Mouse (Mus musculus): ENCODE data around the gene Wwc1.

Gene Wwc1

DNA sequence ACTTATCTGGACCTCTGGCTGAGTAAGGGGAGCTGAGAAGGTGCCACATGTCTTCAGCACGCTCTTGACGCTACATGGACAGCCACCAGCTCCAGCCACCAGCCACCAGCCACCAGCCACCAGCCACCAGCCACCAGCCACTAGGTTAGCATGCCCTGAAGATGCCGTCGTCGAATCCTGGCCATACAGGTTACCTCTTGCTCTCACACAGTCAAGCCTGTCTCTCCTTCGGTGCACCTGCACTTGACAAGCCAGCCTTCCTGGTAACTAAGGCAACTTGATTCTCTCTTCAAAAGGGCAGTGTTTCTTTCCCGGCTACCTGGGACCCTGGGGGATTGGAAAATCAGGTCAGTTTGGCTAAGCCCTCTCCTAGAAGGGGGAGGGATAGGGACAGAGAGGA, 7.2 kb downstream of the Wwc1 start:
- in situ Hi-C loops (cut with MboI, MseI), result no loop called here

DNA sequence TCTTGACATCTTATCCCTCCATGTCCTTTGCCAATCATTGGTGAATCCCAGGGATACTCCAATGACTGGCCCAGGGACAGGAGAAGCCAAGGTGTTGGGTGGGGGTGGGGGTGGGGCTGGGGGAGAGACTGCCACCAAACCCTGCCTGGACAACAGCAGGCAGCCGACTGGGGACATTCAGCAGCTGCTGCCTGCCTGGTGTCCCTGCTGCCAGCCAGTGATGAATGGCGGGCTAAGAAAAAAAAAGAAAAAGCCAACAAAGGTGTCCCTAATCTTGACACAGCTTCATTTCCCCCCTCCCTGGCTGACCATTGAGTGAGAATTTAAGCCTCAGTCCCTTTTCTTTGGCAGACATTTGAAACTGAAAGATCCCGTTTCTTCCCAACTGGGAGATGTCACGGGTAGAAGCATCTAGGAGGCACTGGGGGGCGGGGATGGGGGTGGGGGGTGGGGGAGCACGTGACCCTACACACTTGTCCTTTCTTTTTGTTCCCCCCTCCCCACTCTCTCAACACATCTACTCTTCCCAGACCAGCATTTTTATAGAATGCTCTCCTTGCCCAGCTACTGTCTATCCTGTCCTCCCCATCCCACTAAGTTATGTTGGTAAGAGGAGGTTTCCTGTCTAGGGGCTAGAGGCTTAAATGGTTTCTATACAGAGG, 7.9 kb downstream of the Wwc1 start:
- in situ Hi-C loops (cut with MboI, MseI), result no loop called here

DNA sequence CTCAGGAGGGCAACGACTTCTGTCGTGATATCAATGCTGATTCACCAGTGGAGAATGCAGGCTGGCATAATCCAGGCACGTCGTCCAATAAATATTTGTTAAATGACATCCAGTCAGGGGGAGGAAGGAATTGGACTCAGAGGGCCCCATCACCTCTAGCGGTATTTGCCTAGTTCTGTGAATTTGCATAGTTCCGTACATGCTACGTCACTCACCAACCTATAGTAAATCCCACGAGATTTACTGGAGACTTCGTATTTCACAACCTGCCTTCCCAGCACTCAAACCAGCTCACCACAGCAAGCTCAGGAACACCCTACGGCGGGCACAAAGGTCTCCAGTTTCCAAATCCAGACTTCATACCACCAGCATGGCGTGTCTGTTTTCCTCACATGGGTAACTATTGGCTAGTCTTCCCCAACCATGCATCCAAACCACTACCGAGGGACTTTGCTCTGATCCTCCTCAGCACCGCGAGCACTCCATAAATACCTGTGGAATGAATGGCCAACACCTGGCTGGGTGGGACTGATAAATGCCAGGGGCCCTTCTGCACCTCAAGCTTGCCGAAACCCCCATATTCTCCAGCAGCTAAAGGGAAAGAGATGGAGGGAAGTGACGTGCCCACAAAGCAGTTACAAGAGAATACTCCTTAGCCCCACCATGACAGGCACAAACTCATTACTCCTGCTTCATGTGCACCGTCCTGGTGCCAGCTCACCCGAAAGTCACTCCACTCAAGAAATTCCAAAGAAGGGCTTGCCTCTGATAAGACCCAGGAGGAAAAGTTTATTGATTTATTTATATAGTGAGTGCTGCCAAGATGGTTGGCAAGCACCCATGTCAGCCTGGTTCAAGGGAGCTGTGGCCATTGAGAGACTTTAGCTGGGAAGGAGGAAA, 9.3 kb downstream of the Wwc1 start:
- in situ Hi-C loops (cut with MboI, MseI), result no loop called here

DNA sequence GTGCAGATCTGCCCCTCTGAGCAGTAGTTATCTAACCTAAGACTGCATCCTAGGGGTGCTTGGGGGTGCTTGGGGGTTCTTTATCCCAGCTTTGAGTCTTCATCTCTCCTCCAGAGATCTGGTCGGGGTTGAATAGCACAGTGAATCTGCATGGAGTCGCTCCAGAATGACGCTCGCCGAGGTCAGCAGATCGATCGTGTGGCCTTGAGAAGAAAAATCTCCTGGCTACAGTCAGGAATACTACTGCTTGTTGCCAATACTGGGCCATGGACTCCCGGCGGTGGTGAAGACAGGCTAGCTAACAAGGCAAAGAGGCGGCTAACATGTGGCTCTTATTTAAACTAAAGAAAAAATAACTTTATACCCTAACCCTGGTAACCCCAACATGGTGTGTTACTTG, 12.0 kb downstream of the Wwc1 start:
- in situ Hi-C loops (cut with MboI, MseI), result no loop called here

DNA sequence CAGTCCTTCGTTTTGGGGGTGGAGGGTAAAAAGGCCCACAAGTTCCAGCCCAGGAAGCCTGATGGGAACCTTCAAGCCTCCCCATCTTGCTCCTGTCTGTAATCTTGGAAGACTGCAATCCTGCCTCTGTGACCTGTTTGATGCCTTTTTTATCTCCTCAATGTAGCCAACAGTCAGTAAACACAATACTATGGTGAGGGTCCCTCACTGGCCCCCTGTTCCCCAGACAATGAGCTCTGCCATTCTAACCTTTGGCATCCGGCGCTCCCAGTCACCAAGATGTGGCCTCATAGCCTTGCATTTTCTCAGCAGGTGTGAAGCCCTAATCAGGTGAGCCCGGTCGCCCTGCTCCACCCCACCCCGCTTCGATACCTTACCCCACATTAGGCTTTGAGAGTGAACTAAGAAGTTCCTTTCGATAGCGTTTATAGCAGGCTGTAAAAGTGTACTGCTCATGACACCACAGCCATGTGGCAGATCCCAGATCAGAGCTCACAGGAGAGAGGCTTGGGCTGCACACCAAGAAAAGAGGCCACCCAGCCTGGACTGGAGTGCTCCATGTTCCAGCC, 16.3 kb downstream of the Wwc1 start:
- in situ Hi-C loops (cut with MboI, MseI), result no loop called here

DNA sequence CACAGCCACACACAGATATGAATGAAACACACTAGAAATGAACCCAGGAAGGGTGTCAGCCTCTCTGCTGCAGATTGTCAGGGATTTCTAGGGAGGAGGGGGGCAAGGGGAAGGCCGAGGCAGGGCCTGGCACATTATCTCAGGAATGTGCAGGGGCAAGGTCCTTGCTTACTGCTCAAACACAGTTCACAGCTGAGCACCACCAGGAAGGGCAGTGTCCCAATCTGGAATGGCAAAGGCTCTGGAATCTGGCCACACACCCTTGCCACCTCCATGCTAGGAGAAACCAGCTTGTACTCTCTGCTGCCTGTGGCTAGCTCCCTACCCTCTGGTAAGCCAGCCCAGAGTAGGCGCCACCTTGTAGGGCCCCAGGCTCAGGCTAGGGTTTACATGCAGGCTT, 16.8 kb downstream of the Wwc1 start:
- in situ Hi-C loops (cut with MboI, MseI), result no loop called here

DNA sequence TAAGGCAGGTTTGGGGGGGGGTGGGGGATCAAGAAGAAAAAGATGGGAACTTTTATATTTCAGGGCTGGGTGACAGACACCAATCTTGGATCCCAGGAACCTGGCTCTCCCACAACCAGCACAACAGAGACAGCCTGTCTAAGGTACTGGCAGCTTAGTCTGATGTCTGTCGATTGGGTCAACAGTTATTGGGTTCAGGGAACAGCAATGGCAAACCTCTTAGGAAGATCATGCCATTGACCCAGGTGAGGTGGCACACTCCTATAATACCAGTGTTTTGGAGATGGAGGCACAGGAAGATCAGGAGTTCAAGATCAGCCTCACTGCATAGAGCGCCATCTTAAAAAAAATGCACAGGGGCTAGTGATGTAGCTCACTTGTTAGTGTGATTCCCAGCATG, 17.9 kb downstream of the Wwc1 start:
- in situ Hi-C loops (cut with MboI, MseI), result no loop called here

DNA sequence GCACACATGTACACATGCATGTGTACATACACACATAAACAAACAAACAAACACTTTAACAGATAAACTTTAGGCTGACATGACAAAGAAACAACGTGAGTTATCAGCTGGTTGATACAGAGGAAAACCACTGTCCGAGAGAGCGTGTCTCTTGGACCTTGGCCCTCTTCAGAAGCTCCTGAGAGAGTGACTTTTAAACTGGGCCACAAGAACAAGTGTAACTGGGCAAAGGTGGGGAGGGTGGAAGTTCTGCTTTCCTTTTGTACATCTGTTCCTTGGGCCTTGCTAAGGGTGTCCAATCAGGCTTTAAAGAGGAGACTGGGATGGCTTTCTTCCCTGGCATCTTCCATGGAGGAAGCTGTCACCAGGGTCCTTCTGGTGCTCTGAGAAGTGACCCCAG, 21.1 kb downstream of the Wwc1 start:
- in situ Hi-C loops (cut with MboI, MseI), result no loop called here

DNA sequence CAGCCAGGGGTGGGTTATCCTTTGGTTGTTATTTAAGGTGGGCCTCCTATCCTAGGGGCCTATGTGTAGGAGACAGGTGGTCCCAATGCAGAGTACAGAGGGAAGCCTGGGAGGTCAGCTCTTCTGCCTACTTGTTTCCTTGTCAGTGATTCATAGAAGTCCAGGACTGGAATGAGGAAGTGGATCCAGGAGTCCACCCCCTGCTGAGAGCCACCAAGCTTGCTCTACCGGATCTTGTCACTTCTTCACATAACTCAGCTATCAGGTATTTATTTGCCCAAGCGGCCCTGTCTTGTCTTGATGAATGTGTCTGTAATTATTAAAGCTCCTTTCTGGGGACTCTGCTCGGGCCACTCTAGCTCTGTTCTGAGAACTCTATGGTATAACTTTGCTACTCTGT, 24.8 kb downstream of the Wwc1 start:
- in situ Hi-C loops (cut with MboI, MseI), result no loop called here

DNA sequence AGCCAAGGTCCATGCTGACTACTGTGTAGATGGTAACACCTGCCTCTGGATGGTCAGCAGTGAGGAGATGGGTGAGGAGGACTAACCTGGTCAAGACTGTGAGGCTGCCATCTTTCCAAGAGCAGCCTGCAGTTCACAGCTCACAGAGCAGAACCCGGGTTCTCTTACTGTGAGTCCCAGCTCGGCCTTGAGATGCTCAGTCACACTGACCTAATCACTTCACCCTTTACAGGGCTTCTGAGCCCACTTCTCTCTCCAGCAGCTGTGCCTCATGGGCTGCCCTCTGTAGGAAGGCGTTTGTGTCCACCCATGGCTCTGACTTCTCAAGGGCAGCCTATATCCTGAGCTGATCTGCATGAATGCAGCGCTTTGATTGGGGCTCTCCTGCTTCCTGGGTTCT, 27.1 kb downstream of the Wwc1 start:
- in situ Hi-C loops (cut with MboI, MseI), result no loop called here

DNA sequence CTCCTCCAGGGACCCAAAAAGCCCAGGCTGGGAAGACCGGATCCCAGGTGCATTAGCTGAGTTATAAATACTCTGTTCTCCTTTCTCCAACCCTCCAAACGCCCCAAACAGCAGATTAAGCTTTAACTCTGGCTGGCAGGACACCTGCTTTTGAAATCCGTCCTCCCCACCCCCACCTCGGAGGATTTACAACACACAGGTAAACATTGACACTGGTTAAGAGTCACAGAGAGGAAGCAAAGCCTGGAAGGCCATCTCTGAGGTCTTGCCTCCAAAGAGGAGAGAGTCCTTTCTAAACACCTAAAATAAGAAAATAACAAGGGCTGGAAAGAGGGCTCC, 28.6 kb downstream of the Wwc1 start:
- in situ Hi-C loops (cut with MboI, MseI), result no loop called here

DNA sequence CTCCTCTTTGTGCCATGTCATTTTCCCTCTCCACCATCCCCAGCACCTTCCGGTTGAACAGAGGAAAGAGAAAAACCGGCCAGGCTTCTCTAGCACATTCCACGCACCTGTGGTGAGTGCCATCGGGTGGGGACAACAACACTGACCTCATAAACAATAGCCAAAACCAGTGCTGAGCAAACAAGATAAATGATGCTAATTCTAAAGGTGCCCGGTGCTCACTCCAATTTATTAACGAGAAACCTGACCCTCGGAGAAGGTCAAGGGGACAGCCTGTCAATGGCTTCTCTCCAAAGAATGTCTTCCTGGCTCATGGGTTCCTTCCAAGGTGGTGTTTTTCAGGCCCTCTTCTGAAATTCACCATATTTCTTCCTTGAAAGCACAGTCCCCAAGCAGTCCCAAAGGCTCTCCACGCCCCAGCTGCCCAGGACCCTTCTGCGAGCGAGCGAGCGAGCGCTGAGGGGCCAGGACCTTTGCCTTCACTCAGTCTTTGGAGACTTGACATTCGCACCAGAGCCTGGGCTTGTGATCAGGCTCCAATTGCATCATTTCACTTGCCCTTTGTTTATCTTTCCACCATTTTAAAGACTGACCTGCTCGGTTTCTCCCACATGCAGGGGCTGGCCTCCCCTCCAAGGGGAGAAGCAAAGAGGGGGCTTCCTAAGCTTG, 29.1 kb downstream of the Wwc1 start:
- in situ Hi-C loops (cut with MboI, MseI), result no loop called here

DNA sequence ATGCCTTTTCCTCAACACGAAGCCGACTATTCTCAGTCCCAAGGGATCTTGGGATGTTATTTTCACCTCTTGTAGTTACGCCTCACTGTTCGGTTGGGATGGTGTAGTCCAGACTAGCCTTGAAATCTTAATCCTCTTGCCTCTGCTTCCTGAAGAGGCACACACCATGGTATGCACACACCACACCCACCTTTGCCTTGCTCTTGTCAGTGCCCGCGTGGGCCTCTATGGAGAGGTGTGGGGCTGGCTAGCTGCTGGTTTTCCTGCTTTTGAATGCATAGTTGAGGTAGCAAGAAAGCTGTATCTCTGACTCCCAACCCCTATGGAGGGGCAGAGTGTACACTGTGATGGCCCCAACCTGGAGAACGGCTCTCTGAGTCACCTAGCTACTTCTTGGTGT, 29.9 kb downstream of the Wwc1 start:
- in situ Hi-C loops (cut with MboI, MseI), result no loop called here

DNA sequence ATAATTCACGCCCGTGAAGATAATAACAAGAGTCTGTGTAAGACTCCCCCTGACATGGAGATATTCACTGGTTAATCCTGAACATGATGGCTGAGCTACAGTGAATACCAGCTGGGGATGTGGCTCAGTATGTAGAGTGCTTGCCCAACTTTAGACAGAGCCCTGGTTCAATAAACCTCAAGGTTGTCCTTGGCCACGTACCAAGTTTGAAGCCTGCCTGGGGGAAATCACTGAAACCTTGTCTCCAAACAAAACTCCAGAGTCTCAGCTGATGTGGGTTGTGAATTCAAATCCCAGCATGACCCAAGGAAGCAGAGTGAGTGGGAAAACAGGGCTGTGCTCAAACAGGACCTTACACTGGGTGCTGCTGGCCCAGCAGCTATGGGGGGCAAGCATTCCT, 30.3 kb downstream of the Wwc1 start:
- in situ Hi-C loops (cut with MboI, MseI), result no loop called here

DNA sequence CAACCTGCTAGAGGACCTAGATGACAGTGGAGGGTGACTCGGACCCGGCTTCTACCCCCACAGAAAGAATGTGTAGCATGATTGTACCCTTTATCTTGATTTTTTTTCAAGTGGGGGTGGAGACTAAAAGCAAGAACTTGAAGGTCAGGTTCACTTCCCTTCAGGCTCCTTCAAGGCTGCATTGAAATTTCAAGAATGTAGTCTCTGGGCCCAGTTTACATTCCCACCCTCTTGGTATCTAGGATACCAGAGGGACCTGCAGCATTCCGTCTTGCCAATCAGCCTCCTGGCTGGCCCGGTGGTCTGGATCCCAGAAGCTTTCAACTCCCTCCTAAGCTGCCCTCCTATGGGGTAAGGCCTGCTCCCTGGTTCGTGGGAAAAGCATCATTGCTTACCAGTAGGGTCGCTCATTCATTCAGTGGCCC, 31.9 kb downstream of the Wwc1 start:
- in situ Hi-C loops (cut with MboI, MseI), result no loop called here

DNA sequence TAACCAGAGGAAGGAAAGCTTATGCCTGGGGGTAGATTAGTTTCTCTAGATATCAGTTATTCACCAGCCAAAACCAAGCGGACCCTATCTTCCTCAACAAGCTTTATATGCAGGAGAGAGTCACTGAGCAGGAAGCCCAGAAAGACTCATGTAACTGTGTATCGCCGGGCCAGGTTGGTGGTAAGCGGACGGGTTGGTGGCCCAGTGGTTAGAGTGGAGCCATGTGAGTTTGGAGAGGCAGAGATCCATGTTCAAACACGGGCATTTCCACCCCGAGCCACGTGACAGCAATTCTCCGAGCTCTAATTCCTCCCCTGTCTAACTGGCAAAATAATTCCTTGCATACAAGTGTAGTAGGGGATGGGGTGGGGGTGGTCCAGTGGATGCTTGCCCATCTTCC, 32.4 kb downstream of the Wwc1 start:
- in situ Hi-C loops (cut with MboI, MseI), result no loop called here

DNA sequence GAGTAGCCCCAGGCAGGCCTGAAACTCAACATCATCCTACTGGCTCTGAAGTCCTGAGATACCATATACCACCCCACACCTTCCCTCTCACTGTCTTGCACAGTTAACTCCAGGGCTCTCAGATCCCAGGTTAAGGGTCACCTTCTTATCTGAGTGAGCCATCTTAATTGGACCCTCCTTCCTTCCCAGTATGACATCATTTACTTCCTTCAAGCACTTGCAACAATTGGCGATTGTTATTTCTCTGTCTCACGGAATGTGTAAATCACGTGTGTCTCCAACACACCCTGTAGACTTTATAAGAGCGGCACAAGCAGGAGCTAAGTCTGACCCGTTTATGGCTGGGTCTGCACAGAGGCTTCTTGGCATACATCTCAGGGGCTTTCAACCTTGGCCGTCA, 35.1 kb downstream of the Wwc1 start:
- in situ Hi-C loops (cut with MboI, MseI), result no loop called here

DNA sequence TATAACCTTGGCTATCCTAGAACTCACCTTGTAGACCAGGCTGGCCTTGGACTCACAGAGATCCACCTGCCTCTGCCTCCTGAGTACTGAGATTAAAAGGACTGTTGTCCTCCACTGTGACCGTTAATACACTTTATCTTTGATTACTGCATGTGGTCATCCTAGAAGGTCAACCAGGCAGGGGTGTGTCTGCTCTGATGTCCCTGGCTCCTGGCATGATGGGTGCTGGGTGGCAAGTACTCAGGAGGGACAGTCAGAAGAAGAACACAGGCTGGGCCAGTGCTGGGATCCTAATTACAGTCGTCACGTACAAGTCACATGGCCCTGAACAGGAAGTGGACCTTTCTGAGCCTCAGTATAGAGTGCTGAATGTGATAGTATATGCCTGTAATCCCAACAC, 38.7 kb downstream of the Wwc1 start:
- in situ Hi-C loops (cut with MboI, MseI), result no loop called here

DNA sequence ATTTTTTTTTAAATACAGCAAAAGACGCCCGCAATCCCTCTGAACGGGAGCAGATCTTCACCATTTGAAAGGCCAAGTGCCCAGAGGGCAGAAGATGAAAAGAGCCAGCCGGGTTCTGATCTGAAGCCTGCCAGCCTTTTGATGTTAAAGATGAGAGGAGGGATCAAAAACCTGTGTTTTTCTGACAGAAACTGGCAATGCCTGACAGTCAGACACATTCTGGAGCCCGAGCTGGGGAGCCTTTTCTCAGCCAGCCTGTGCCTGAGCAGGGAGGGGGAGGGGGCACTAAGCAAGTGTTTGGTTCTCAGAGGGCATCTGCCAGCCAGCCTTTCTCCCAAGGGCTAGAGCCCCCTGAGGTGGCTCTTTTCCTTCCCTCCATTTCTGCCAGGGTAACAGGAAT, 39.3 kb downstream of the Wwc1 start:
- in situ Hi-C loops (cut with MboI, MseI), result no loop called here

DNA sequence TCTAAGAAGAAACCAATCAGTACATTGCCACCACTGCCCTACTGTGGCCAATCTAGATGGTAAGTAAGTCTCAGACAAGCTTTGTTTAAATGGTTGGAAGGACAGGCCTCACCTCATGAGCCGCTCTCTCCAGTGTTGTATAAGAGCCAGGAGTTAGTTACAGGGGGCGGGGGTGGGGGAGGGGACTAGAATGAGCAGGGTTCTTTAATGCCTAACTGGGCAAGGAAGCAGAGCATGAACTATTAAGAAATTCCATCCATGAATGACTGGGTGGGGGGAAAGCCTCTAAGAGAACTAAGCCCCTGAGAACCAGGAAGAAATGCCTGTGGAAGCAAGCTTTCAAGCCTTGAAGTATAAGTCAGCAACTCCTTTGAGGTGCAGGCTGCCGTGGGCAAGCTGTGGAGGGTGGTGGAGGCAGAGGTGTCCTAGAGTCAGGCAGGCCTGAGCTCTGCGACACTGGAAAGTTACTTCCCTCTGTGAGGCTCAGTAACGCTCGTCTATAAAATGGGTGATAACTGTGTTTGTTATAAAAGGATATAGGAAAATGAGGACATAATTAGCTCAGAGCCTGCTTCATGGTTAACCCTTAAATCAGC, 41.4 kb downstream of the Wwc1 start:
- in situ Hi-C loops (cut with MboI, MseI), result no loop called here

DNA sequence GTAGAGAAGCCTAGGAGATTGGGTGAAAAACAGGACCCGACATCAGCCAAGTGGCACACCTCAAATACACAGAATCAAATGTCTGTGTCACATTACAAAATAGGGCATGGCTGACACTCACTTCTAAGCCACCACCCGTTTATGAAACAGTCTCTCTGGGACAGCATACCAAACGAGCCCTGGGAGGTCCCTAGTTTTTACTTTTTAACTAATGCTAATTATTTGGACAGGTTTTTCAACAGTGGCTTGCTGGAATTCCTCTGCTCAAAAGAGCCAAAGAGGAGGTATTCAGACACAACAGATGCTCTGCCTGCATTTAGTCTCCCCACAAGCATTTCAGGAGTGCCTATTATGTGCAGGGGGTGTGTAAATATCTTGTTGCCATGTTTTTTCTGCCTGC, 44.7 kb downstream of the Wwc1 start:
- in situ Hi-C loops (cut with MboI, MseI), result no loop called here

DNA sequence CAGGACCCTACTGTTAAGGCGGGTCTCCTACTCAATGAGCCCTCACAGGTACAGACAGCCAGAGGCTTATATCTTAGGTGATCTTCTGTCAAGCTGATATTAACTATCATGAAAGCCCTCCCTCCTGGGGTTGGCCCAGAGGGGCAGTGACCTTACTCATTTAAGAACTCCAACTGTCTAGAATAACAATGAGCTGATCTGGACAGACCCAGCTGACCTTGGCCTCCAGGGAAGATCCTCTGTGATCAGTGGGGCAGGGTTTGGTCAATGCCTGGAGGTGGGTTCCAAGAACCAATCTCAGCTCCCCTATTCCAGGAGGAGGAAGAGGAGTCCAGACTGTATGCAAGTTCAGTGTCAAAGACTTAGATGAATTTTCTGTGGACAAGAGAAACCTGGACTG, 45.2 kb downstream of the Wwc1 start:
- in situ Hi-C loops (cut with MboI, MseI), result no loop called here

Measured in regulatory T cell (primary cell).